Mouse (Mus musculus) lung, adult 2 months (tissue): Measurements from ENCODE around the gene Trarg1.

Experiments used
- CTCF ChIP-seq: fragments of 200-500 bp; IDR thresholded peaks from 2 replicates; pipeline ENCODE4 v1.5.1; 2011; ENCODE audit warnings: mild to moderate bottlenecking, low read length, control low read depth; ENCODE audit not compliant: insufficient read depth
- POLR2A ChIP-seq: fragments of 200-500 bp; IDR thresholded peaks from 2 replicates; pipeline ENCODE4 v1.6.1; 2011; ENCODE audit warnings: low read depth, mild to moderate bottlenecking, control low read depth, low read length, borderline replicate concordance; ENCODE audit errors: extremely low read depth

- TF ChIP-seq CTCF = no peak
- no peak for TF ChIP-seq POLR2A
Observed at GRCm38 (mm10) chr11:76707656-76708055, 28.0 kb downstream of the Trarg1 start.
